In the genomic region with DNA sequence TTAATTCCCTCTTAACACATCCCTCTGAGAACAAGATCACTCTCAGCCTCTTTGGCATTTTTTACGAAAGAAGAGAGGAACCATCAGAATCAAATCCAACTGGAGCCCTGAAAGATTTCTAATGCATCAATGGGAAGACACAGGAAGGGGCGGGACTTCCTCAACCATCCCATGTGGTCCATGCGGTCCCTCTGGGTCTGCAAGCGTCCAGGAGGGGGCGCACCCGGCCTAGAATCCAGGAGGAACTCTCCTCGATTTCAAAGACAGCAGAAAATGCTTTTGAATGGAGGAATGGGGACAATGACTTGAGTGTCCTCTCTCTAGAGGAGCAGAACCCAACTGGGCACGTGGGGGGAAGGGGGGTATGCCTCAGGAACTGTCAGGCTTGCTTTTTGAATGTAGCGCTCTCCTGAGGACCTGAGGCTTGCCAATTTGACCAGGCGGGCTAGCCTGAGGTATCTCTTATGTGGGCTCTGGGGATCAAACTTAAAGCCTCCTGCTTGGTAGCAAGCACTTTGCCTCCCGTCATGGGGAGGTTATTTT, we compare ENCODE assay signal across 8 mouse cellular contexts.
DNase-seq lines count a peak whose midpoint lies in the region; ATAC-seq and TF ChIP-seq lines count a peak whose summit lies in the region.

No protein-coding gene starts in this region.

- no peak for TF ChIP-seq EP300 in lung, postnatal 0 days (IDR thresholded peaks at IDR 0.05)

- H3K9ac ChIP-seq in forebrain, embryonic 12.5 days, result no peak overlapping the region
- H3K9ac ChIP-seq in lung, postnatal 0 days (replicated peaks; ENCODE audit: low read depth), result no peak overlapping the region

- ATAC-seq in forebrain, embryonic 12.5 days (ENCODE audit: low FRiP score), result peak; percentile 65
- ATAC-seq in lung, postnatal 0 days, result peak; percentile 79

- peaks cover 25% of the 10 kb centered on the region for H3K9me3 ChIP-seq in E14TG2a.4 (ENCODE audit: low read length)
- peaks cover 7% of the 10 kb centered on the region; the same call in 1 of the 2 replicates for H3K9me3 ChIP-seq in forebrain, embryonic 12.5 days
- no peaks in the 10 kb centered on the region for H3K9me3 ChIP-seq in lung, postnatal 0 days (ENCODE audit: low read length)

- no peak for TF ChIP-seq POLR2A in brain, embryonic 14.5 days (IDR thresholded peaks at IDR 0.05; ENCODE audit: borderline replicate concordance, extremely low read depth, insufficient read depth, insufficient read length, poor library complexity, severe bottlenecking)

- TF ChIP-seq CTCF in E14TG2a.4 (conservative IDR thresholded peaks at IDR 0.05; ENCODE audit: low read length), result peak; percentile 78
- peak; percentile 87 for TF ChIP-seq CTCF in brain, embryonic 14.5 days (IDR thresholded peaks at IDR 0.05; ENCODE audit: borderline replicate concordance, extremely low read depth, insufficient read depth, insufficient read length)
- peak; percentile 92 for TF ChIP-seq CTCF in lung, postnatal 0 days (IDR thresholded peaks at IDR 0.05)

- peaks cover 45% of the 10 kb centered on the region for H3K36me3 ChIP-seq in E14TG2a.4 (ENCODE audit: insufficient read depth, low read length)
- peaks cover 58% of the 10 kb centered on the region for H3K36me3 ChIP-seq in forebrain, embryonic 12.5 days (replicated peaks)
- no peaks in the 10 kb centered on the region for H3K36me3 ChIP-seq in lung, postnatal 0 days (ENCODE audit: insufficient read depth, low read length)

- intact Hi-C loops in heart, postnatal 36 days (cut with DNase I), result loop anchor here (1.0 to 2.0 kb wide), 3 partner anchors 25 to 86 kb away; no protein-coding TSS in a partner anchor

- peak; percentile 91 for DNase-seq in brain, embryonic 14.5 days (ENCODE audit: low read depth)
- DNase-seq in heart, postnatal 36 days, result peak; percentile 82 to 91
- peak; percentile 83 for DNase-seq in layer of hippocampus, adult 11-12 months (ENCODE audit: low spot score)
- DNase-seq in lung, postnatal 0 days (ENCODE audit: low spot score), result peak; percentile 89
- DNase-seq in retina, postnatal 1 day, result peak; percentile 93
- DNase-seq in urinary bladder, adult 18-20 months (ENCODE audit: low spot score in 2 of 2), result peak; percentile 62 to 64

- peaks cover 30% of the 10 kb centered on the region for H3K4me1 ChIP-seq in E14TG2a.4 (replicated peaks; ENCODE audit: low read depth, low read length)
- 0 out of 2 replicates have a peak, but pooled peaks cover 4% of the 10 kb centered on the region for H3K4me1 ChIP-seq in forebrain, embryonic 12.5 days
- H3K4me1 ChIP-seq in lung, postnatal 0 days (ENCODE audit: insufficient read depth, low read depth, low read length), result no peaks in the 10 kb centered on the region

- H3K27me3 ChIP-seq in E14TG2a.4 (ENCODE audit: insufficient read depth, low read length), result no peaks in the 10 kb centered on the region
- no peaks in the 10 kb centered on the region for H3K27me3 ChIP-seq in forebrain, embryonic 12.5 days
- H3K27me3 ChIP-seq in lung, postnatal 0 days (replicated peaks; ENCODE audit: insufficient read depth, low read length), result no peaks in the 10 kb centered on the region

- no peak overlapping the region for H3K4me2 ChIP-seq in forebrain, embryonic 12.5 days
- H3K4me2 ChIP-seq in lung, postnatal 0 days (replicated peaks; ENCODE audit: low read depth, low read length), result no peak overlapping the region

- 0 out of 2 replicates have a peak overlapping the region, but pooled peaks have one; percentile 19 for H3K27ac ChIP-seq in forebrain, embryonic 12.5 days
- H3K27ac ChIP-seq in lung, postnatal 0 days (ENCODE audit: low read length), result no peak overlapping the region

- H3K4me3 ChIP-seq in E14TG2a.4 (replicated peaks; ENCODE audit: low read length), result peak overlapping the region; percentile 52
- H3K4me3 ChIP-seq in forebrain, embryonic 12.5 days (replicated peaks), result no peak overlapping the region
- no peak overlapping the region for H3K4me3 ChIP-seq in lung, postnatal 0 days (ENCODE audit: low read depth, low read length)

- WGBS in forebrain, embryonic 12.5 days, result 29% methylated on average over 11 of the region's 11 CpGs
- WGBS in lung, postnatal 0 days, result 28% methylated on average over 11 of the region's 11 CpGs
